Mouse (Mus musculus) adrenal gland, adult 10 weeks (tissue): ENCODE data around the gene Fancl. TPM values are rescaled to one million over a fixed set of nuclear protein-coding genes. Genes with fewer than 3 reads are reported as not detected.

ENCODE experiments used
- polyA plus RNA-seq: library from polyadenylated mRNA; stranded (reverse); fragments of 350-450 nt; fragmentation: Illumina TruSeq; extraction: RNeasy Lipid Tissue Mini Kit (QIAGEN cat#74804); gene quantifications from one replicate; pipeline ENCODE4 v1.2.3, GENCODE M21; 2014; ENCODE audit warnings: low read depth, low replicate concordance

The Fancl gene
- 17.0 TPM for polyA plus RNA-seq

DNA sequence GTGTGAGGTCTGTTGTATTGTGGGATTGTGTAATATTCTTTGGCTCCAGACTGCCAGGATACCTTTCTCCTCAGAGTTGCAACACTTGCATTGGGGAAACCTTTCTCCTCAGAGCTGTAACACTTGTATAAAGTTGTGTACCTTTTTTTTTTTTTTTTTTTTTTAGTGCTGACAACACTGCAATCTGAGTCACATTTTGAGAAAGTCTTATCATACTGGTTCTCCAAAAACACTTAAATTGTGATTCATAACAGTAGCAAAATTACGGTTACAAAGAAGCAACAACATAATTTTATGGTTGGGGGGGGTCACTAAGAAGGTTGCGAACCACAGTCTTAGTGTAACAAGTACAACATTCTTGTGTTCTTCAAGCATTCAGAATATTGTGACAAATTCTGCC is at the start of gene Fancl:
Fancl (plus strand) TSS at position 165 of the 400 bp plus-strand sequence.

Other genes starting within 250 kb of the Fancl start
- 1.2 TPM for gene 5730522E02Rik, start 175.4 kb upstream of the Fancl start, polyA plus RNA-seq
- gene Gm6899, start 207.1 kb downstream of the Fancl start, polyA plus RNA-seq, result not detected
- 32.0 TPM for gene Vrk2, start 207.9 kb downstream of the Fancl start, polyA plus RNA-seq